In genomic region chr2:159354247-159354646, GRCm38 (mm10) we compare ENCODE assay signal across 30 mouse cellular contexts.
A peak's percentile ranks its signal among the peaks of the same experiment; 100 is the strongest.
DNase-seq lines count a peak whose midpoint lies in the region; ATAC-seq lines count a peak whose summit lies in the region.
"Had no signal": no experiment of that assay in that cellular context is flagged by ENCODE, and none has a peak within 500 bp of the region (broad histone marks: within the 10 kb centered on the region; RNA-seq: fewer than 3 reads in every experiment).

No protein-coding gene starts in this region.

- no peak overlapping the region for H3K9ac ChIP-seq in lung, embryonic 16.5 days (ENCODE audit: low read length)
- H3K9ac ChIP-seq: embryonic facial prominence, embryonic 13.5 days; forebrain, postnatal 0 days; heart, embryonic 15.5 days; limb, embryonic 15.5 days; liver, embryonic 13.5 days; midbrain, embryonic 13.5 days; neural tube, embryonic 13.5 days had no signal

- ATAC-seq in lung, embryonic 16.5 days (ENCODE audit: low read depth) = peak; percentile 41; the same call in 1 of the 2 replicates
- ATAC-seq: forebrain, postnatal 0 days; hindbrain, embryonic 16.5 days; midbrain, embryonic 13.5 days had no signal

- H3K36me3 ChIP-seq in lung, embryonic 16.5 days (ENCODE audit: control insufficient read depth, insufficient read depth, low read length) = no peaks in the 10 kb centered on the region
- H3K36me3 ChIP-seq: embryonic facial prominence, embryonic 13.5 days; heart, embryonic 15.5 days; limb, embryonic 10.5 days; limb, embryonic 15.5 days; liver, embryonic 13.5 days; midbrain, embryonic 13.5 days; neural tube, embryonic 13.5 days had no signal

- H3K4me3 ChIP-seq in lung, embryonic 16.5 days (ENCODE audit: low read length) = no peak overlapping the region
- H3K4me3 ChIP-seq: embryonic facial prominence, embryonic 13.5 days; erythroblast, embryonic 14.5 days; heart, embryonic 15.5 days; limb, embryonic 10.5 days; limb, embryonic 15.5 days; liver, embryonic 13.5 days; midbrain, embryonic 13.5 days; neural tube, embryonic 13.5 days had no signal

- no peaks in the 10 kb centered on the region for H3K9me3 ChIP-seq in lung, embryonic 16.5 days (ENCODE audit: control insufficient read depth, low read length)
- H3K9me3 ChIP-seq: embryonic facial prominence, embryonic 13.5 days; heart, embryonic 15.5 days; limb, embryonic 10.5 days; limb, embryonic 15.5 days; liver, embryonic 13.5 days; midbrain, embryonic 13.5 days; neural tube, embryonic 13.5 days had no signal

- peaks cover 5% of the 10 kb centered on the region; the same call in 1 of the 2 replicates for H3K4me1 ChIP-seq in lung, embryonic 16.5 days (replicated peaks; ENCODE audit: control insufficient read depth, insufficient read depth, low read length)
- H3K4me1 ChIP-seq: heart, embryonic 15.5 days; limb, embryonic 15.5 days; liver, embryonic 13.5 days; midbrain, embryonic 13.5 days had no signal

- no peak overlapping the region for H3K27ac ChIP-seq in lung, embryonic 16.5 days (ENCODE audit: low read length)
- H3K27ac ChIP-seq: embryonic facial prominence, embryonic 13.5 days; heart, embryonic 15.5 days; limb, embryonic 10.5 days; limb, embryonic 15.5 days; liver, embryonic 13.5 days; macrophage; midbrain, embryonic 13.5 days; neural tube, embryonic 13.5 days; stomach, postnatal 0 days had no signal

- no peak overlapping the region for H3K4me2 ChIP-seq in lung, embryonic 16.5 days (ENCODE audit: low read depth, low read length)
- H3K4me2 ChIP-seq: embryonic facial prominence, embryonic 13.5 days; heart, embryonic 15.5 days; limb, embryonic 15.5 days; liver, embryonic 13.5 days; midbrain, embryonic 13.5 days; neural tube, embryonic 13.5 days had no signal

- WGBS in lung, embryonic 16.5 days = 40% methylated on average over 2 of the region's 2 CpGs

- no peaks in the 10 kb centered on the region for H3K27me3 ChIP-seq in lung, embryonic 16.5 days (ENCODE audit: control insufficient read depth, insufficient read depth, low read depth, low read length)
- H3K27me3 ChIP-seq: embryonic facial prominence, embryonic 13.5 days; heart, embryonic 15.5 days; limb, embryonic 15.5 days; liver, embryonic 13.5 days; midbrain, embryonic 13.5 days; neural tube, embryonic 13.5 days had no signal

- peak; percentile 8 to 50 for DNase-seq in heart, adult 9 months (ENCODE audit: low spot score in 2 of 2)
- no peak for DNase-seq in heart, postnatal 4 days
- DNase-seq in kidney, postnatal 10 days = peak; percentile 32
- no peak for DNase-seq in kidney, adult 11 months
- no peak for DNase-seq in lung, postnatal 10 days
- DNase-seq in frontal cortex, postnatal 10 days (ENCODE audit: low spot score in 2 of 2) = no peak
- DNase-seq: adrenal gland, postnatal 25 days; B cell, adult 2 months; cerebellum, adult 11-12 months; cerebellum, adult 9-11 months; embryo, embryonic 11 days; forebrain, postnatal 0 days; gastrocnemius, postnatal 10 days; layer of hippocampus, adult 9-11 months; liver, embryonic 13.5 days; lung, adult 2 months; right cerebral cortex, postnatal 4 days; thymus, adult 18-20 months; thymus, postnatal 25 days had no signal

Comparison
In these comparisons a context has a peak if more than half of its experiments do, and no peak if none do; other contexts are left out.
1. DNase-seq: peak in heart, adult 9 months (2 of 2) and kidney, postnatal 10 days (single experiment); none in heart, postnatal 4 days (single experiment), kidney, adult 11 months (single experiment), lung, postnatal 10 days (single experiment) and frontal cortex, postnatal 10 days (0 of 2).